Mouse (Mus musculus) erythroid progenitor cell, adult 5-6 weeks (primary cell): ENCODE data around the gene Srarp. TPM values are rescaled to one million over a fixed set of nuclear protein-coding genes. Genes with fewer than 3 reads are reported as not detected.

Experiments
- ATAC-seq: replicated peaks from 2 replicates; pipeline ENCODE4 v1.8.0; 2016; ENCODE audit warnings: moderate number of reproducible peaks, mild to moderate bottlenecking, moderate TSS enrichment, inconsistent platforms; ENCODE audit not compliant: poor library complexity, low FRiP score, severe bottlenecking
- total RNA-seq, 2 experiments: library from RNA; stranded (forward) in 1 of 2; stranded (reverse) in 1 of 2; fragments of 150-400 nt in 1 of 2; fragments of 186-747, 209-891 nt in 1 of 2; gene quantifications; 2 replicates each; pipeline versions ENCODE4 v1.2.3 to v1.2.4; 2015 to 2017; ENCODE audit warnings: low replicate concordance in 2 of 2

Srarp gene
- total RNA-seq (2015; ENCODE audit: low replicate concordance) (not detected in 2 replicates), total RNA-seq (2017; ENCODE audit: low replicate concordance) (not detected in 2 replicates)

DNA sequence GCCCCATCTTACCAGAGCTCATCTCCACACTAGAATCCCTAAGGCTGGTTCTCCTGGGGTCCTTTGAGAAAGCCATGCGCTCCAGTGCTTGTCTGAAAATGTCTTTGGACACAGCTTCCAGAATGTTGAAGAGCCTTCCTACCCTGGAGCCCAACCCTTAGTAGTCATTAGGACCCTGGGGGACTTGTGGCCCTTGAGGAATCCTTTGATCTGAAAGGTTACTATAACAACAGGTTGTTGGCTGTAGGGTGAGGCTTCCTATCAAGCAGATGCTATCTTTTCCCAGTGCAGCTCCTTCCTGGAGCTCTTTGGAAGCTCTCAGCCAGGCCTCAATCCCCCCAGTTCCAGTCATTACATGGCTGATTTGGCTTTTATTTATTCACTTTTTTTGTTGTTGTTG is at the start of gene Srarp:
Srarp (minus strand) TSS at position 132 of the 400 bp plus-strand sequence.
- ATAC-seq: no peak

DNA sequence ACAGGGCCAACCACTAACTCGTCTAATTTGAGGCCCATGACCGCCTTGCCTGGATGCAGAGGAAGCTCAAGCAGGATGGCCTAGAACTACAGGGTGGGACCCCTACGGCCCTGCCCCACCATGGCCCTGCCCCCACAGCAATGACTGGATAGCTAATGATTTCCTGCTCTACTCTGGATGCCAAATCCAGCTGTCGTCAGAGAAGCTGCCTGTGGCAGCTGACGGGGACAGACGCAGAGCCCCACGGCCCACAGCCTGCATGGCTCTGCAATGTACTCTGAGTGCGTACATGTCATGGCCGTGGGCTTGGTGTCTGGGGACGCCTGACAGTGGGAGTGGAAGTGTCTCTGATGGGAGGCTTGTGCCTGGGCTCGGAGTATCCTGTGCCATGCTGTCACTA is 48.2 kb upstream of the Srarp start:
- ATAC-seq: no peak

DNA sequence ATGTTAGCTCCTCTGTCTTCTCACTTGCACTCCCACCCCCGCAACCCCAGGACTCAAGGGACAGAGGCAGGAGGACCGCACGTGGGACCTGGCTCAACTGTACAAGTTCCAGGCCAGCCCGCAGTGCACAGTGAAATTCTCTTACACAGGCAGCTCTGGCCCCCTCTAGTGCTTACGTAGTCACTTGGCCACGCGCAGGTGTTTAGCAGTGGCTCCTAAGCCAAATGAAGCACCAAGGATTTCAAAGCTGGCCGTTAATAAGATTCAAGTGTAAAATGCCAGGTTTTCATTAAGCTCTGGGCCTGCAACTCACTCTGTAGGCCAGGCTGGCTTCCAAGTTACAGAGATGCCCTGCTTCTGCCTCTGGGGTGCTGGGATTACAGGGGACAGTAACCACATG is 43.5 kb upstream of the Srarp start:
- no peak for ATAC-seq

DNA sequence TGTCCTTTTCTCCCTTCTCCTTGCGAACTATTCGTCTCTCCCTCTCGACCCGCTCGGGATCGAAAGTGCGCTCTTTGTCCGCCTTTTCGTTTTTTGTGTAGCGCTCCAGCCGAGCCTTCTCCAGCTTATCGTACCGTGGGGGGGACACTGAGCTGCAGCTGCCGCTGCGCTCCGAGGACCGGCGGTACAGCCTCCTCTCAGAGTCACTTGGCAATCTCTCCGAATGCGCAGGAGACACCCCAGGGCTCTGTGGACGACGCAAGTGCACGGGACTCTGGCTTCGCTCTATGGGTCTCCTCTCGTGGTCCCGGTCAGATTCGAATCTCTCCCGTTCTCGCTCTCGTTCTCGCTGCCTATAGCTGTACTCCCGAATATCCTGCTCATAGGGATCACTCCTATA is 42.9 kb upstream of the Srarp start:
- no peak for ATAC-seq

DNA sequence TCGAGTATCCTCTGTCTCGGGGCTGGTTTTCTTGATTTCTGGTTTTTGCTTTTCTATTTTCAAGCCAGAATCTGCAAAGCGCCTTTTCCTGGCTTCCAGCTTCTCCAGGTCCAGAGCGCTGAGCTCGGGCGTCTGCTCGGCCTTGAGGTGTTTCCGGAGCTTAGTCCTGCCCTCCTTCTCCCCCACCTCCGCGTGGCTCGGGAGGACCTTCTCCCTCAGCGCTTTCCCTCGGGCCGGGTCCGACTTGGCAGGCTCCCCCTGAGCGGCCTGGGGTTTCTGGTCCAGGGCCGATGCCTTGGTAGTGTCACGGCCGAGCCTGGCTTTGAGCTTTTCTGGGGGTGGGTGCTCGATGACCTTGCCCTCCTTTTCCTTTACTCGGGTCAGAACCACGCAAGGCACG is 42.3 kb upstream of the Srarp start:
- ATAC-seq: no peak

DNA sequence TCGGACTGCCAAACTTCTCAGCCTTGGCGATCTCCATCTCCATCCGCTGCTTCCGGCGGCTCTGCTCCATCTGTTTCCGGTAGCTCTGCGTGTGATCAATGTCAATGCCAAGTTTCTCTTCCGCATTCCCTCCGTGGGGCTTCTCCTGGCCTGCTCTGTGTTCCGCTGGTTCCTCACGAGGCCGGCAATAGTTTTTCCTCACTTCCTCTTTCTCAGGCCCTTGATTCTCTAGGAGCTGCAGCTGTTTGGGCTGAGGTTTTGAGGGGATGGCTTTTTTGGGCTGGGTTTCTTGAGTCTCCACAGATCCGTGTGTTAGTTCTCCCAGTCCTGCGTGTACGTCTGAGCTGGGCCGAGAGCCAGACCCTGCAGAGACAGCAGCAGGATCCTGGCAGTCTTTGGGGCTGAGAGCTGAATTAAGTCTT is 41.8 kb upstream of the Srarp start:
- ATAC-seq: no peak

DNA sequence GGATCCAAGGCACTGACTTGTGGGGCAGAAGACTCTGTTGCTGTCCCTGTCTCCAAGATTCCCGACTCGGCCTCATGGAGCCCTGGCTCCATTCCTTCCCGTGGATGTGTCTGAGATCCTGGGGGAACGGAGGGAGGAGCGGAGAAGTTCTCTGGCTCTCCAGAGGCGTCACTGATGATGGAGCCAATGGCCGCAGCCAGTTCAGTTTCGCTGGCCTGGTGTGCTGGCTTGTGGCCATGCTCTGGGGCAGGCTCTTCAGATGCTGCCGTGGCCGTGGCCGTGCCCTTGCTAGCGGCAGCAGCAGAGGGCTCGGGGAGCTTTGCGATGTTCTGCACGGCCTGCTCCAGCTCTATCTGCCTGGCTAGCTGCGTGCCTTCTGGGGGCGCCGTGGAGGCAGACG is 38.5 kb upstream of the Srarp start:
- no peak for ATAC-seq

DNA sequence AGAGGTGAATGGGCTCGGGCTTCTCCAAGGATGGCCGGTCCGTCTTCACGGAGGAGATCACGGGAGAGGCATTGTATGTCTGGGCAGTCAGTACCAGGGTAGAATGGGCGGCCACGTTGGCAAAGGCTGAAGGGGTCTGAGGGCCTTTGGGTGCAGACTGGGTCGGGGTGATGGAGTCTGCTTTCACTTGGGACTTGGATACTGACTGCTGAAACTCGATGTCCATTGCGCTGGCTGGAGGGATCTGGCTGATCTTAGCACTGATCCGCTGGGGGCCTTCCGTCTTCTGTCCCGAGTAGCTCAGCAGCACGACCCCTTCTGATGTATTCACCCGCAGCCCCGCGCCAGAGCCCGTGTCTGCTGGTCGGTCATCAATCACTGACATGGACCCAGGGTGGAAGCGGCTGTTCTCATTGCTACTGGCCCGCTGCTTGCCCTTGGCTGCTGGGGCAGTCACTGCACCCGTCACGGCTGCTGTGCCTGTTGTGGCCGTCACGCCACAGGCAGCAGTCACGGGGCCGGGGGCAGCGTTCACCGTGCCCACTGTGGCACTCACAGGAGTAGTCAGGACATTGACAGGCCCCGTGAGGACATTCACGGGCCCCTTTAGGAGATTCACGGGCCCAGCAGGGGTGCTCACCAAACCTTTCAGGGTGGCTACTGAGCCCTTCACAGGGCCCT is 36.9 kb upstream of the Srarp start:
- no peak for ATAC-seq

DNA sequence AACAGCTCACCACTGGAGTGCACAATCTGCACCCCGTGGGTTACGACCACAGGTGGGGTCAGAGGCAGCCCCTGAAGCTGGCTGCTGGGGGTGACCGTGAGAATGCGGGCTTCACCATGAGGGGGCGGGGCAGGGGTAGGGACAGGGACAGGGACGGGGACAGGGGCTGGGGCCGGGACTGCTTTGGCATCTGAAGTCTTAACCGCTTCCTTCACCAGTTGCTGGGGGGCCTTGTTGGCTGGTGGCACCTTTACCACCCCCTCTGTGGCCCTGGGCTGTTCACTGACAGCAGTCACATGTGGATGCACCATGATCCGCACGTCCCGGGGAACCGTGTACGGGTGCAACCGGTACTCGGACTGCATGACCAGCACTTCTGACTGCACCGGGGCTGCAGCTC is 35.6 kb upstream of the Srarp start:
- ATAC-seq: no peak

DNA sequence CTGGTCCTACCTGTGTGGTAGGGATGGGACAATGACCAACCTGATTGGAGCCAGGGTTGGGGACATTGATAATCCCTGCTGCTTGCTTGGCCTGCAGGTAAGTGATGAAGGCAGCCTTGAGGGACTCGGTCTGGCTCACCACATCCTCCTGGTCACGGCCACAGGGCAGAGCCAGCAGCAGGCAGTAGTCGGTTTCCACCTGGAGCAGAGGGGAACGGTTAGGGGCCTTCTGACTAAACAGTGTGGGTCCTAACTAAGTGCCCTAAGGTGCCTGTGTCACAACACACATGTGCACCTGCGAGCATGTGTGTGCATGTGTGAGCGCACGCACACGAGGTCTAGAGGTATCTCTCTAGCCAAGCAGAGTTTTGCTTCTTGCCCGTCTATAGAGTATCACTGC is 33.4 kb upstream of the Srarp start:
- no peak for ATAC-seq

DNA sequence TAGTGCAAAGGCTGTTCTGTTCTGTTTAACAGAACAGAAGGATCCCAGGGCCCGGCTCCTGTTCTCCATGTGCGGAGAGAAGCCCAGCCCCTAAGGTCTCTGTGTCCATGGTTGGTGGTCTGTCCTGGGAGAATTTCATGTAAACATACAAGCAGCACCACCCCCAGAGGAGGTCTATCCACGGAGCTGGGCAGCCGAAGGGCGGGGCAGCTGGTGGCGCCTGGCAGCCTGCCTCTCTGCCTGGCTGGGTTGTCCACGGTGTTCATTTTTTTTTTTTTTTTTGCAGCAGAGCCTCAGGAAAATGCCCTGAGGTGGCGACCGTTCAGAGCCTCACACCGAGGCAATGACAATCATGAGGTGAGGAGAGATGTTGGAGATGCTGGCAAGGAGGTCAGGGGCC is 32.7 kb upstream of the Srarp start:
- ATAC-seq: no peak

DNA sequence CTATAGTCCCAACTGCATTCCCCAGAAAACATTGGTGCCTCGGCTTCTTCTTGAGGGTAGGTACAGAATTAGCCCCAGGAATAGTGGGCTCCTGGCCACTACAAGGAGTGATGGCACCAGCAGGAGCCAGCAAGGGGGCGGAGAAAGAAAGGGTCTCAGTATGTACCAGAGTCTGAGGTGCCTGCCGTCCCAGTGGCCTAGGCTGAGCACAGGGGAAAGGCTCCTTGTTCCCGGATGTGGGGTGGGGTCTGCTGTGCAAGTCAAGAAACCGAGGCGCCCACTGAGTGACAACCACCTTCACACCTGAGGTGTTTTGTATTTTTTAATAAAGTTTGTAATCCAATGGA is 31.6 kb upstream of the Srarp start:
- ATAC-seq: no peak

DNA sequence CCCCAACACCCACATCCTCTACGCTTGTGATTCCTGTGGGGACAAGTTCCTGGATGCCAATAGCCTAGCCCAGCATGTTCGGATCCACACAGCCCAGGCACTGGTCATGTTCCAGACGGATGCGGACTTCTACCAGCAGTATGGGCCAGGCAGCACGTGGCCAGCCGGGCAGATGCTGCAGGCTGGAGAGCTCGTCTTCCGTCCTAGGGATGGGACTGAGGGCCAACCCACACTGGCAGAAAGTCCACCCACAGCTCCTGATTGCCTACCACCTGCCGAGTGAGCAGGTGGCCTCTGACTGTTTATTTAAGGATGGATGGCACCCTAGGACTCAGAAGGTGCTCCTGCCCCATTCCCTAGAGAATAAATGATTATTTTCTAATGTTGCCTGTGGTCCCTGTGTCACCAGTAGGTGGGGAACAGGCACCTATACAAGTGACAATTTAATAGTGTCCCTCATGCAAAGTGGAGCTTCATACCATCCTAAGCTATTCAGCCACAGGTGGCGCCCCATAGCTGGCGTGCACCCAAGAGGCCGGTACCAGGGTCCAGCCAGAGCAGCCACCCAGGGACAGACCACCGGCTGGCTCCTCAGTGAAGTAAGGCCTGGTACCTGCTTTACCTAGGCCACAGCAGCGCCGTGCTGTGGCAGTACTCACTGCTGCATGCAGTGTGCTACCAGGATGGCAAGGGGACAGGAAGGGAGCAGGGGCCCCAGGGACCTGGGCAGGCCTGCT is 31.1 kb upstream of the Srarp start:
- no peak for ATAC-seq

DNA sequence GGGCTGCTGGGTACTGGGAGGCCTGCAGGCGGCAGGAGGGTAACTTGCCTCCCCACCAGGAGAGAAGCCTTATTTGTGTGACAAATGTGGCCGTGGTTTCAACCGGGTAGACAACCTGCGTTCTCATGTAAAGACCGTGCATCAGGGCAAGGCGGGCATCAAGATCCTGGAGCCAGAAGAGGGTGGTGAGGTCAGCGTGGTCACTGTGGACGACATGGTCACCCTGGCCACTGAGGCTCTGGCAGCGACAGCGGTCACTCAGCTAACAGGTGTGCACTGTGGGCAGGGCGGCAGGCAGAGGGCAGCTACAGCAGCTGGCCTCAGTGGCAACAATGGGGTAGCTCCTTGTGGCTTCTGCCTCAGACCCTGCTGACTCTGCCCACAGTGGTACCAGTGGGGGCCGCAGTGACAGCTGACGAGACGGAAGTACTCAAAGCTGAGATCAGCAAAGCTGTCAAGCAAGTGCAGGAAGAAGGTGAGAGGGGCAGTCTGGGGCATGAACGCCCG is 30.4 kb upstream of the Srarp start:
- ATAC-seq: no peak

DNA sequence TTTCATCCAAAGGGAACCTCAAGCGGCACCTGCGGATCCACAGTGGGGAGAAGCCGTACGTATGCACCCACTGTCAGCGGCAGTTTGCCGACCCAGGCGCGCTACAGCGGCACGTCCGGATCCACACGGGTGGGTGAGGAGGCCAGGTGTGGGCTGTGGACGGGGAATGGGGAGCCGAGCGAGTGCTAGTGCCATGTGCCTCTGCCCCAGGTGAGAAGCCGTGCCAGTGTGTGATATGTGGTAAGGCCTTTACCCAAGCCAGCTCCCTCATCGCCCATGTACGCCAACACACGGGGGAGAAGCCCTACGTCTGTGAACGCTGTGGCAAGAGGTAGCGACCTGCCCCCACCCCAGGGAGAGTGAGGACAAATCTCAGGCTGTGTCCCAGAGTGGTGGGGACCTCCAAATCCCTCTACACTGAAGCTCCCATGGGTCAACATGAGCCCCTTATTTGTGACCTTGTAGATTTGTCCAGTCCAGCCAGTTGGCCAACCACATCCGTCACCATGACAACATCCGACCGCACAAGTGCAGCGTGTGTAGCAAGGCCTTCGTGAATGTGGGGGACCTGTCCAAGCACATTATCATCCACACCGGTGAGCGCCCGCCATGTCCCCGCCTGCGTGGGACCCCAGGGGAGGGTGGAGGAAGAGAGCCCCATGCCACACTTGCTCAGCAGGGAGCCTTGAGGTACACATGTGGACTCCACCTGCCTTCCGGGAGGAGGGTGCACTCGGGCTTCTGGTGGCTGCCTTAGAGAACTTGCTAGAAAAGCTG is 29.8 kb upstream of the Srarp start:
- ATAC-seq: no peak

DNA sequence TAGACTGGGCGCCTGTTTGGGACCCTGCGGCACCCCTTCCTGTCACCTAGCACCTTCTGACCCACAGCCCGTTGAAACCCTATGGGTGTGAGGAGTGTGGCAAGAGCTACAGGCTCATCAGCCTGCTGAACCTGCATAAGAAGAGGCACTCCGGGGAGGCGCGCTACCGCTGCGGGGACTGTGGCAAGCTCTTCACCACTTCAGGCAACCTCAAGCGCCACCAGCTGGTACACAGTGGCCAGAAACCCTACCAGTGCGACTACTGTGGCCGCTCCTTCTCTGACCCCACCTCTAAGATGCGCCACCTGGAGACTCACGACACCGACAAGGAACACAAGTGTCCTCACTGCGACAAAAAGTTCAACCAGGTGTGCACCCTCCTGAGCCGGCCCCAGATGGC is 28.8 kb upstream of the Srarp start:
- ATAC-seq: no peak

DNA sequence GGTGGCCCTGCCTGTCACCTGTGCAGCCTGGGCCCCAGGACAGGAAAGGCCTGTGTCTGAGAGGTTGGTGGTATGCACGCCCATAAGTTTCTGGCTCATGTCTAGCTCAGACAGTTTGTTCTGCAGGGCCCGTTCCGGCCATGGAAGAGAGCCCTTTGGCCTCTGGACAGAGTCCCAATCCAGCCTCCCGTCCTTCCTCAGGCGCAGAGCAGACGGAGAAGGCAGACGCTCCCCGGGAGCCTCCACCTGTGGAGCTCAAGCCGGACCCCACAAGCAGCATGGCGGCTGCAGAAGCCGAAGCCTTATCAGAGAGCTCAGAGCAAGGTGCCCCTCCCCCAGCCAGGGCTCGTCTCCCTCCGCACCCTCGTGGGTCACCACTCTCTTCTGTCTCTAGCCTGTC is 27.6 kb upstream of the Srarp start:
- ATAC-seq: no peak

DNA sequence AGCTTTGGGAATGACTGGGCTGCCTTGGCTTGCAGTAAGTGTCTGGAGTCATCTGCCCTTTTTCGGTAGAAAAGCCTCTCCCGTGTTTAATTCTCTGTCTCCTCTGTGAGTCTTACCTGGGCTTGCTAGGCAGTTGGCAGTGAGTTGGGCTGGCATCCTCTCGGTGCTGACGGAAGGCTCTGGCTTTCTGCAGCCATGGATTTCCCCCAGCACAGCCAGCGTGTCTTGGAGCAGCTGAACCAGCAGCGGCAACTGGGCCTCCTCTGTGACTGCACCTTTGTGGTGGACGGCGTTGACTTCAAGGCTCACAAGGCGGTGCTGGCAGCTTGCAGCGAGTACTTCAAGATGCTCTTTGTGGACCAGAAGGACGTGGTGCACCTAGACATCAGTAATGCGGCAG is 25.7 kb upstream of the Srarp start:
- ATAC-seq: no peak

DNA sequence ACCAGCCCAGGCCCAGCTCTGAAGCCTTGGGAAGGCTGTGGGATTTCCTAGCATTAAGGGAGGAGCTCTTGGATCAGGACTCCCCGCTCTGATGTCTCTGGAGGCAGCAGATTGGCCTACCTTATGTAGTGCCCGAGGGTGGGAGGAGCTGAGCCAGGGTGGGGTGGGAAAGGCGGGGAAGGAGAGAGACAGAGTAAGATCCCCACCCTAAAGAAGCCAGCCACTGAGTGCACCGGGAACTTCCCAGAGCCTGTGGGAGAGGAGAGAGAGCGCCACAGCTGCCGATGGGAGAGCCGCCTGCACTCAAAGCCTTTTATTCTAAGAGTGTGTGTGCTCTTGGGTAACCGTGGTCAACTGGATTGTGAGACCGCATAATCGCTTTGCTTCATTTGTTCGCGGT is 25.2 kb upstream of the Srarp start:
- ATAC-seq: no peak

DNA sequence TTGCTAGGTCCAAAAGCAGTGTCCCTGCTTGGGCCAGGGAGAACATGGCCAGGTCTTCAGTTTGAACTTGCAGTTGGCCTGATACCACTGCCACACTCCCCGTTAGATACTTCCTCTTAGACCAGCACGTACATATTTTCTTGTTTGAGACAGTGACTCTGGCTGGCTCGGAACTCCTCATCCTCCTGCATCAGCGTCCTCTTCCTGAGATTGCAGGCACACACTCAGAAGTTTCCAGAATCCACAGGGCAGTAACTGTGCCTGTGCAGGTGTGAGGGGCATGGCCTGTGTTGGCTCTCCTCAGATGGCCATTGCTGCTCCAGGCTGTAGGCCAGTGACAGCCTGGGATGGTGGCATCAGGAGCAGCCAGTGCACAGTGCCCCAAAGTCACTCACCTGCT is 24.6 kb upstream of the Srarp start:
- no peak for ATAC-seq

DNA sequence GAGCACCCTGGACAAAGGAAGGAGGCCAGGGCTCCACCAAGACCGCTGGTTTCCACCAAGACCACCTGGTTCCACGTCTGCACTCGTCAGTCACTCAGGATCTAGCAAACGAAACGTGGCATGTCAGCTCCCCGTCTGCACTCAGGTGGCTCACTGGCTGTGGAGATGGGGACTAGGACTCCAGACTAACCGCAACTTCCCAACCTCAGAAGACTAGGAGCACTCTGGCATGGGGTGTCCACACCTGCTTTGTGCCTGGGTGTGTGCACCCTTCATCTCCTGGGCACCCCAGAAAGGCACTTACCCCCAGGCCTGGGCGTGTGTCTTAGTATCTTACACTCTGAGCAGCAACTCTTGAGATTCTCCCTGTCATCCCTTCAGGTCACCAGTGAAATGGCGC is 23.9 kb upstream of the Srarp start:
- ATAC-seq: no peak
